Mouse (Mus musculus): ENCODE measurements around the gene Zfp622.

- TF ChIP-seq CTCF (IDR thresholded peaks at IDR 0.05; ENCODE audit: insufficient read depth, low read depth, low read length) (no peak), POLR2A (IDR thresholded peaks at IDR 0.05; ENCODE audit: insufficient read depth, low read depth, low read length) (no peak)
Measured at GRCm38 (mm10) chr15:25971596-25971995, 12.6 kb upstream of the Zfp622 start.
